Mouse (Mus musculus): ENCODE measurements around the gene Ncs1. TPM values are rescaled to one million over a fixed set of nuclear protein-coding genes. Genes with fewer than 3 reads are reported as not detected.

Ncs1 gene
- total and polyA plus RNA-seq, 2 experiments from 2014 or later, result 149 to 164 TPM

GRCm38 (mm10) chr2:31241639-31242038, 4.0 kb upstream of the Ncs1 start:
- Histone ChIP-seq H3K9ac (no peak overlapping the region), H3K9me3 (ENCODE audit: low read length) (no peaks in the 10 kb centered on the region), H3K36me3 (ENCODE audit: insufficient read depth) (no peaks in the 10 kb centered on the region), H3K27ac (ENCODE audit: low read depth, low read length) (no peak overlapping the region), H3K4me3 (ENCODE audit: low read depth, low read length) (no peak overlapping the region), H3K27me3 (ENCODE audit: insufficient read depth, low read length) (no peaks in the 10 kb centered on the region; the same call in 1 of the 2 replicates), H3K4me1 (ENCODE audit: insufficient read depth) (0 out of 2 replicates have a peak, but pooled peaks cover 6% of the 10 kb centered on the region), H3K4me2 (ENCODE audit: low read depth) (no peak overlapping the region)
- no peak for ATAC-seq
- peak; percentile 39 for DNase-seq
- no peak for TF ChIP-seq CTCF (IDR thresholded peaks at IDR 0.05; ENCODE audit: low read depth)
- 5% methylated on average over 7 of the region's 7 CpGs for WGBS

- no peak overlapping the region for H3K4me2 ChIP-seq (ENCODE audit: low read depth)
- no peaks in the 10 kb centered on the region for H3K9me3 ChIP-seq (ENCODE audit: low read length)
- WGBS, result 69% methylated on average over 8 of the region's 8 CpGs
- peaks cover 22% of the 10 kb centered on the region for H3K4me1 ChIP-seq (ENCODE audit: insufficient read depth)
- H3K9ac ChIP-seq, result no peak overlapping the region
- DNase-seq, result no peak
- no peak for ATAC-seq
- no peaks in the 10 kb centered on the region; the same call in 1 of the 2 replicates for H3K27me3 ChIP-seq (ENCODE audit: insufficient read depth, low read length)
- H3K4me3 ChIP-seq (ENCODE audit: low read depth, low read length), result no peak overlapping the region
- no peak for TF ChIP-seq CTCF (IDR thresholded peaks at IDR 0.05; ENCODE audit: low read depth)
- H3K27ac ChIP-seq (ENCODE audit: low read depth, low read length), result no peak overlapping the region
- peaks cover 10% of the 10 kb centered on the region; the same call in 1 of the 2 replicates for H3K36me3 ChIP-seq (ENCODE audit: insufficient read depth)
These were observed 1.4 kb upstream of the Ncs1 start for GRCm38 (mm10) chr2:31244216-31244615.

DNA sequence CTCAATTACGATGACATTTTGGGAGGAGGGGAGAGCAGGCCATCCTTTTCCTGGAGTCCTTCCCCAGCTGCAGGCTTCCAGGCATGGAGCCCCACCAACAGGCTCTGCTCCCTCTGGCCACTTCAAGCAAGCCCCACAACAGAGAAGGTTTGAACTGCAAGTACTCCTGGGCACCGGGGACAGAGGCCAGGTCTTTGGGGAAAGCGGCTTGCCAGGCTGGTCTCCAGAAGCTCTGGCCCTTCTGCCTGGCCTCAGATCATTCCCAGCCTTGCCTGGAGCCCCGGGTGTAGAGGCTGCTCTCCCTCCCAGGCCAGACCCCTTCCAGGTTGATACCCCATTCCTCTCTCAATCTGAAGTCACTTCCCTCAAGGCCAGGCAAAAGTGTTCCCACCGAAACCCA, 572 bp upstream of the Ncs1 start:
- no peaks in the 10 kb centered on the region for H3K9me3 ChIP-seq (ENCODE audit: low read length)
- WGBS, result 13% methylated on average over 5 of the region's 5 CpGs
- no peaks in the 10 kb centered on the region; the same call in 1 of the 2 replicates for H3K27me3 ChIP-seq (ENCODE audit: insufficient read depth, low read length)
- peaks cover 22% of the 10 kb centered on the region for H3K4me1 ChIP-seq (ENCODE audit: insufficient read depth)
- TF ChIP-seq CTCF (IDR thresholded peaks at IDR 0.05; ENCODE audit: low read depth), result no peak
- ATAC-seq, result no peak
- H3K9ac ChIP-seq, result peak overlapping the region; percentile 93
- peak overlapping the region; percentile 93 for H3K4me3 ChIP-seq (ENCODE audit: low read depth, low read length)
- H3K27ac ChIP-seq (ENCODE audit: low read depth, low read length), result peak overlapping the region; percentile 83
- peak overlapping the region; percentile 85 for H3K4me2 ChIP-seq (ENCODE audit: low read depth)
- H3K36me3 ChIP-seq (ENCODE audit: insufficient read depth), result peaks cover 10% of the 10 kb centered on the region; the same call in 1 of the 2 replicates
- DNase-seq, result no peak

- 1% methylated on average over 36 of the region's 41 CpGs for WGBS
- Histone ChIP-seq H3K27me3 (ENCODE audit: insufficient read depth, low read length) (no peaks in the 10 kb centered on the region; the same call in 1 of the 2 replicates), H3K36me3 (ENCODE audit: insufficient read depth) (peaks cover 10% of the 10 kb centered on the region; the same call in 1 of the 2 replicates), H3K9me3 (ENCODE audit: low read length) (no peaks in the 10 kb centered on the region), H3K4me2 (ENCODE audit: low read depth) (peak overlapping the region; percentile 85), H3K4me3 (ENCODE audit: low read depth, low read length) (peak overlapping the region; percentile 93), H3K27ac (ENCODE audit: low read depth, low read length) (peak overlapping the region; percentile 83), H3K4me1 (ENCODE audit: insufficient read depth) (peaks cover 22% of the 10 kb centered on the region), H3K9ac (peak overlapping the region; percentile 93)
- ATAC-seq (peak; percentile 44), DNase-seq (peak; percentile 59)
- peak; percentile 43 for TF ChIP-seq CTCF (IDR thresholded peaks at IDR 0.05; ENCODE audit: low read depth)
These were observed 788 bp downstream of the Ncs1 start for GRCm38 (mm10) chr2:31246251-31246971.

- no peaks in the 10 kb centered on the region; the same call in 1 of the 2 replicates for H3K27me3 ChIP-seq (ENCODE audit: insufficient read depth, low read length)
- no peak for ATAC-seq
- WGBS, result 91% methylated on average over 6 of the region's 6 CpGs
- no peak for TF ChIP-seq CTCF (IDR thresholded peaks at IDR 0.05; ENCODE audit: low read depth)
- H3K27ac ChIP-seq (ENCODE audit: low read depth, low read length), result no peak overlapping the region
- H3K9me3 ChIP-seq (ENCODE audit: low read length), result no peaks in the 10 kb centered on the region
- DNase-seq, result no peak
- peaks cover 22% of the 10 kb centered on the region for H3K4me1 ChIP-seq (ENCODE audit: insufficient read depth)
- H3K4me3 ChIP-seq (ENCODE audit: low read depth, low read length), result no peak overlapping the region
- H3K9ac ChIP-seq, result no peak overlapping the region
- H3K4me2 ChIP-seq (ENCODE audit: low read depth), result no peak overlapping the region
- H3K36me3 ChIP-seq (ENCODE audit: insufficient read depth), result peaks cover 10% of the 10 kb centered on the region; the same call in 1 of the 2 replicates
These were observed 3.2 kb downstream of the Ncs1 start for GRCm38 (mm10) chr2:31248856-31249255.

- Histone ChIP-seq H3K4me3 (ENCODE audit: low read depth, low read length) (no peak overlapping the region), H3K9me3 (ENCODE audit: low read length) (no peaks in the 10 kb centered on the region), H3K27ac (ENCODE audit: low read depth, low read length) (no peak overlapping the region), H3K36me3 (ENCODE audit: insufficient read depth) (peaks cover 10% of the 10 kb centered on the region; the same call in 1 of the 2 replicates), H3K4me2 (ENCODE audit: low read depth) (no peak overlapping the region), H3K9ac (no peak overlapping the region), H3K27me3 (ENCODE audit: insufficient read depth, low read length) (no peaks in the 10 kb centered on the region), H3K4me1 (ENCODE audit: insufficient read depth) (peaks cover 30% of the 10 kb centered on the region)
- WGBS, result 94% methylated on average over 4 of the region's 4 CpGs
- DNase-seq (no peak), ATAC-seq (no peak)
- TF ChIP-seq CTCF (IDR thresholded peaks at IDR 0.05; ENCODE audit: low read depth), result no peak
These were observed 6.5 kb downstream of the Ncs1 start for GRCm38 (mm10) chr2:31252167-31252566.

GRCm38 (mm10) chr2:31253463-31253862, 7.8 kb downstream of the Ncs1 start:
- Histone ChIP-seq H3K9me3 (ENCODE audit: low read length) (no peaks in the 10 kb centered on the region), H3K9ac (no peak overlapping the region), H3K27ac (ENCODE audit: low read depth, low read length) (no peak overlapping the region), H3K4me3 (ENCODE audit: low read depth, low read length) (no peak overlapping the region), H3K4me2 (ENCODE audit: low read depth) (no peak overlapping the region), H3K27me3 (ENCODE audit: insufficient read depth, low read length) (no peaks in the 10 kb centered on the region), H3K36me3 (ENCODE audit: insufficient read depth) (peaks cover 7% of the 10 kb centered on the region; the same call in 1 of the 2 replicates), H3K4me1 (ENCODE audit: insufficient read depth) (peaks cover 32% of the 10 kb centered on the region)
- WGBS, result 23% methylated on average over 3 of the region's 3 CpGs
- ATAC-seq, result no peak
- no peak for DNase-seq
- no peak for TF ChIP-seq CTCF (IDR thresholded peaks at IDR 0.05; ENCODE audit: low read depth)
